Mouse (Mus musculus): ENCODE measurements around the gene Speer4e.
"Not testable (repeated sequence)": the region's sequence is repeated elsewhere in the genome, so short reads cannot be mapped to it uniquely, and the experiment has no call there.

The Speer4e gene

GRCm38 (mm10) chr5:14938329-14938728 is at the start of gene Speer4e:
Gene Speer4e (minus strand): TSS chr5:14938429.
- DNase-seq (ENCODE audit: low spot score), result not testable (repeated sequence)

- DNase-seq (ENCODE audit: low spot score), result not testable (repeated sequence)
These were observed 48.6 kb upstream of the Speer4e start for GRCm38 (mm10) chr5:14986649-14987387.

- DNase-seq (ENCODE audit: low spot score), result not testable (repeated sequence)
These were observed 40.6 kb upstream of the Speer4e start, which contains the start of gene Gm10354 for GRCm38 (mm10) chr5:14978835-14979234. Gene Gm10354 (minus strand): TSS chr5:14978935.

- DNase-seq (ENCODE audit: low spot score), result not testable (repeated sequence)
These were observed 39.1 kb upstream of the Speer4e start for GRCm38 (mm10) chr5:14977368-14977767.

- DNase-seq (ENCODE audit: low spot score), result not testable (repeated sequence)
These were observed 37.1 kb upstream of the Speer4e start for GRCm38 (mm10) chr5:14975294-14975693.

GRCm38 (mm10) chr5:14972841-14973240 is 34.6 kb upstream of the Speer4e start:
- not testable (repeated sequence) for DNase-seq (ENCODE audit: low spot score)

DNA sequence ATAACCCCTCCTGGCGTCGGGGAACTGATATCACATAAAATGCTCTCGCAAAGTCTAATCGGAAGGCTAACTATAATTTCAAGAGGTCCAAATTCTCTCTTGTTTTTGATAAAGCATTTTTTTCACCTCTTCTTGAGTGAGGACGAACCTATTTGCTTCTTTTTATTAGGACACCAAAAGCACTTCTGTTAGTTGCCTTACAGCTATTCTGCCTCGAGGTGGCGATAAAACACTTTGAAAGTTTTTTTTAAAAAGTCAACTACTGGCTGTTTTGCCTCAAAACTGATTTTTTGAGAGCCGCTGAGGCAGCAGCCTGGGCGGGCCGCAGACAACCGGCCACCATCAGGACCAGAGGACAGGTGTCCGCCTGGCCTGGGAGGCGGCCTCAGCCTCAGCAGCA is 25.6 kb upstream of the Speer4e start:
- not testable (repeated sequence) for DNase-seq (ENCODE audit: low spot score)

DNA sequence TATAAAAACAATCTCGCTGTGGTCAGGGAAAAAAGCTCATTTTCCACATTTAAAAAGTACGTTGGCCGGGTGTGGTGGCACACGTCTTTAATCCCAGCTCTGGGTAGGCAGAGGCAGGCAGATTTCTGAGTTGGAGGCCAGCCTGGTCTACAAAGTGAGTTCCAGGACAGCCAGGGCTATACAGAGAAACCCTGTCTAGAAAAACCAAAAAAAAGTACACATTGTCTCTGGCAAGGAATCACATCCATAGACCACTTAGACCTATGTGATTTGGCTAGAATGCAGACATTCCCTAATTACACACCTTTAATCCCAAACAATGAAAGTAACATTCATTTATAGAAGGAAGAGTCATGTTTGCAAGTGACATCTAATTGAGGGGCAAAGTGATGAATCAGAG is 23.3 kb upstream of the Speer4e start:
- not testable (repeated sequence) for DNase-seq (ENCODE audit: low spot score)

GRCm38 (mm10) chr5:14955928-14956706 is 17.9 kb upstream of the Speer4e start:
- not testable (repeated sequence) for DNase-seq (ENCODE audit: low spot score)

DNA sequence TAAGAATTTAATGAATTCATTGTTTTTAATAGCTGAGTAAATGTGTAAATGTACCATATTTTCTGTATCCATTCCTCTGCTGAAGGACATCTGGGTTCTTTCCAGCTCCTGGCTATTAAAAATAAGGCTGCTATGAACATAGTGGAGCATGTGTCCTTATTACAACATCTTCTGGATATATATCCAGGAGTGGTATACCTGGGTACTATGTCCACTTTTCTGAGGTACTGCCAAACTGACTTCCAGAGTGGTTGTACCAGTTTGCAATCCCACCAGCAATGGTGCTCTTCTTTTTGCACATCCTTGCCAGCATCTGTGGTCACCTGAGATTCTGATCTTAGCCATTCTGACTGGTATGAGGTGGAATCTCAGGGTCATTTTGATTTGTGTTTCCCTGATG is 15.4 kb upstream of the Speer4e start:
- not testable (repeated sequence) for DNase-seq (ENCODE audit: low spot score)

GRCm38 (mm10) chr5:14952749-14953148 is 14.5 kb upstream of the Speer4e start:
- DNase-seq (ENCODE audit: low spot score), result not testable (repeated sequence)

DNA sequence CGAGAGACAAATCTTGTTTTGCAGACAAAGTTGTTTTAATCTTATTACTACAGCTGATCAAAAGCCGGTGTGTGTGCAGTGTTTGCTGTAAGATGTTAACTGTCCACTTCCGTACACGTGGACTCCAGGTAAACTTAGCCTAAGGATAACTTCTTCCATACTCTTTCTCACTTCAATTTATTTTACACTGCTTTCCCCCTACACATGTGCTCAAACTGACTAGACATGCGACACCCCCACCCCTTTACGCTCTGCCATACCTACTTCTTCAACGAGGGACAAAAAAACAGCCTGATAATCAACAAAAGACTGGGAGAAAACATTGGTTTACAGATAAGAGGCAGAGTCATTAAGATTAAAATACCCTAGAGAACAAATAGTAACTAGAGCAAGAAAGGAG is 13.6 kb upstream of the Speer4e start:
- DNase-seq (ENCODE audit: low spot score), result not testable (repeated sequence)

- not testable (repeated sequence) for DNase-seq (ENCODE audit: low spot score)
These were observed 9.4 kb upstream of the Speer4e start for GRCm38 (mm10) chr5:14947482-14948198.

DNA sequence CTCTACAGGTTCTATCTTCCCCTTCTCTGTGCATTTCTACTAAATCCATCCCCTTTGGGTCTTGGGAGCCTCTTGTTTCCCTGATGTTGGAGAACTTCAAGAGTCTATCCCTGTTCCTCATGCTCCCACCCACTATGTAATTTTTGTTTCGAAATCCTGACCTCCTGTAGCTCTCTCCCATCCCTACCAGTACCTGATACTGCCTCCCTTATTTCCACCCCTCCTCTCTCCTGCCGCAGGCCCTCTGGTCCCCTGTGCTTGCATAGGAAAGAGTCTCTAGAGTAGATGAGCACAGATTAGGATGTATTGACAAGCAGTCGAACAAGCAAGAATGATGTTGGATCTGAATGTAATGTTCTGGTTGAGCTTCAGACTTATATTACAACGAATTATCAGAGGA is 7.3 kb upstream of the Speer4e start:
- DNase-seq (ENCODE audit: low spot score), result not testable (repeated sequence)

DNA sequence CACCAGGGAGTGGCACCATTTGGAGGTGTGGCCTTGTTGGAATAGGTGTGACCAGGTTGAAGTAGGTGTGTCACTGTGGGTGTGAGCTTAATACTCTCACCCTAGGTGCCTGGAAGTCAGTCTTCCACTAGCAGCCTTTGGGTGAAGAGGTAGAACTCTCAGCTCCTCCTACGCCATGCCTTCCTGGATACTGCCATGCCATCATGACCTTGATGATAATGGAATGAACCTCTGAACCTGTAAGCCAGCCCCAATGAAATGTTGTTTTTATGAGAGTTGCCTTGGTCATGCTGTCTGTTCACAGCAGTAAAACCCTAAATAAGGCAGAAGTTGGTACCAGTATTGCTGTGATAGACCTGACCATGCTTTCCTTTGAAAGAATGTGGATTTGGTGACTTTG is 2.8 kb upstream of the Speer4e start:
- DNase-seq (ENCODE audit: low spot score), result not testable (repeated sequence)

DNA sequence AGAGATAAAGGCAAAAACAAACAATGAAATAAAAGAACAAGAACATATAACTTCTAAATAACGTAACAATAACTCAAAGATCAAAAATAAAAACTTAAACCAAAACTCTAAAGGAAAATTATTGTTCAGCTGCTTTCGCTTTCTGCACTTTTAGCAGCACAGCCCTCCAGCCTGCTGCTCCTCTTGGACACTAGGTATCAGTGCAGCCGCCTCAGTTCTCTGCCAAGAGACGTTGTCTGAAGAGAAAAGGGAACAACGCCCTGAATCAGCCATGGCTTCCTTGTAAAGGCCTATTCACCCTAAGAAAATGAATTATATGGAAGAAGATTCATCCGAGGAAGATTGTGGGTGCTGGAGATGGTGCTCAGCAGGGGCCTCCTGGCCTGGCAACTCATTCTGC is 4.5 kb downstream of the Speer4e start:
- not testable (repeated sequence) for DNase-seq (ENCODE audit: low spot score)

GRCm38 (mm10) chr5:14927047-14927446 is 11.2 kb downstream of the Speer4e start:
- DNase-seq (ENCODE audit: low spot score), result not testable (repeated sequence)

DNA sequence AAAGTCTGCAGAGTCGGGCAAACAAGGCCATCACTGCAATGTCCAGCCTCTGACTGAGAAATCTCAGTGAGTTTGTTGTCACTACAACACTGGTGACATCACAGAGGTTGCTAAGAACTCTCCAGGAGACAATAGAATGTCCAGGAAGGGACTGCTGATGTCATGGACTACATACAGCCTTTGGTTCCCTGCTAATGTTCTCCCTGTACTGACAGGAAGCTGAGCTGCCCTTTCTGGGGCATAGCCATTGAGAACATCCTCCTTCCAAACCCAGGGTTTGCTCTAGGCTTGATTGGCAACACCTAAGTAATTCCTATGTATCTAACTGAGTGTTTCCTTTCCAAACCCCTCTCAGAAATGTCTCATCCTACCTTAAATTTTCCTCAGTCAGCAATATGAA is 23.4 kb downstream of the Speer4e start, which contains the start of gene Gm9758:
TSS of gene Gm9758 (minus strand) at position 101 of the 400 bp plus-strand sequence.
- DNase-seq (ENCODE audit: low spot score), result not testable (repeated sequence)

DNA sequence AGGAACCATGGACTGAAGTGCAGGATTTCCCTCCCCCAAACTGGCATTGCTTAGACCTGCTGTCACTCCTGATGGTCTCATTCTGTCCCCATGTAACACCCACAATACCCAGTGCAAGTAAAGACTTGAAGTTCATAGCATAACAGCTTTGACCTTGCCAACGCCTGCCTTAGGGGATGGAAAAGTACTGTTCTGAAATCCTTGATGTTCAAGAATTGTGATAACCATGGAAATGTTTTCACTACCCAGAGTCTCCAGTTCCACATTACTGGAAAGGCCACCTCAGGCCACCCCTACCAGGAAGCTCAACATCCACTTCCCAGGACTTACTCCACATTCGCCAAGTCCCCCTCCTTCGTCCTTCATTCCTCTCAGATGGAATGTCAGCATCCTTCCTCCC is 23.9 kb downstream of the Speer4e start:
- DNase-seq (ENCODE audit: low spot score), result not testable (repeated sequence)

- DNase-seq (ENCODE audit: low spot score), result not testable (repeated sequence)
These were observed 34.7 kb downstream of the Speer4e start for GRCm38 (mm10) chr5:14903539-14903938.

- DNase-seq (ENCODE audit: low spot score), result no peak
These were observed 46.0 kb downstream of the Speer4e start for GRCm38 (mm10) chr5:14892242-14892641.

- not testable (repeated sequence) for DNase-seq (ENCODE audit: low spot score)
These were observed 52.9 kb downstream of the Speer4e start for GRCm38 (mm10) chr5:14885291-14885690.
